Mouse (Mus musculus) cerebellum, adult 8-10 months (tissue): ENCODE data around the gene Cpne9.
A peak's percentile ranks its signal among the peaks of the same experiment; 100 is the strongest.

Experiments
- DNase-seq: peaks from one replicate; pipeline ENCODE4 v3.0.0; 2022

The Cpne9 gene

DNA sequence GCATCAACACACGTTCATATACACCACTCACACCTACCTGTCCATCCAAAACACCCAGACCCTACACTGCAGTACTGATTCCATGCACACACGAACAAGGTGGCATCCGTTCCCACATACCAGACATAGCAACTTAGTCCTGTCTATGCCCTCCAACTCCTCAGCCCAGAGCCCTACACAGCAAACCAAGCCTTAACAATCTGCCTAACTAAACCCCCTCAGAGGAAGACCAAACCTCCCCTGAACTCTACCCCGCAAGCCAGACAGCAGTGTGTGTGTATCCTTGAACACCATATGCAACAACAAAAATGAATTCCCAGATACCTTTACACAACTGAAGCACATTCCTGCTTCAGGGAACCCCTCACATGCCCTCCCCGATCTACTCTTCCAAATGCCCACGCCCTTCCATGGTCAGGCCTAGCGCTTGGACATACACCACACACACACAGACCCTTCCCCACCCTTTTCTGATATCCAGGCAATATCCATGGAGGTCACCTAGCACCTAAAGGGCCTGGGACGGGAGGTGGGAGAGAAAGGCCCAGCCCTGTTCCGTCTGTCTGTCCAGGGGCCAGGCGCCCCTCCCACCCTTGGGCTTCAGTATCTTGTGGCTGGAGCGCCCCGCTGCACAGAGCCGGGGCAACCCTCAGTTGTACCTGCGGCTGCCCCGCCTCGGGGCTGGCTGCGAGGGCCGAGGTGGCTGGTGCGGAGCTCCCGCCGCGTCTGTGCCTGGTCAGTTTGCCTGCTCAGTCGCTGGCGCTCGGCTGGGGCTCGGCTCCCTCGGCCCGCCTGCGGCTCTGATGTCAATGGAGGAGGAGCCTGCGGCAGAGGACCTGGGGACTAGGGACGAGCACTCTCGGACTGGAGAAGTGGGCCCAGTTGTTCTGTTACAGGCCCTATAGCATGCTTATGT lies 61.3 kb downstream of the Cpne9 start, which contains the start of gene Camk1:
Gene Camk1, minus strand, starts transcription at position 808 of the 916 bp plus-strand sequence.
- peak; percentile 81 for DNase-seq

DNA sequence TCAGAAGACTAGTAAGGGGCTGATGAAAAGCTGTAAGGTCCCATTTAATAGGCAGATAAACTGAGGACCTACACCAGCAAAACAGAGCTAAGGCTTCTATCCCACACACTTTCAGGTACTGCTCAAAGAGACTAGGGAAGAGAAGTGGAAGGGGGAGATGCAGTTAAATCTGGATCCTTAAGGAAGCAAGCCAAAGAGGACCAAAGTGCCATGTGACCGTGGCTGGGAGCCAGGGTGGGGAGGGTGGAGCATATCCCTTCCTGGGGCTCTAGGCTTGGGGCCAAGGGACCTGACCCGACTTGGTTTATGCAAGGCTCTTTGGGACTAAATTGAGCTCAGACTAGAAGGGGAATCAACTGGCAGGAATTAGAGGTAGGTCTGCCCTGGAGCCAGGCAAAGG lies 62.2 kb downstream of the Cpne9 start:
- peak; percentile 53 for DNase-seq

DNA sequence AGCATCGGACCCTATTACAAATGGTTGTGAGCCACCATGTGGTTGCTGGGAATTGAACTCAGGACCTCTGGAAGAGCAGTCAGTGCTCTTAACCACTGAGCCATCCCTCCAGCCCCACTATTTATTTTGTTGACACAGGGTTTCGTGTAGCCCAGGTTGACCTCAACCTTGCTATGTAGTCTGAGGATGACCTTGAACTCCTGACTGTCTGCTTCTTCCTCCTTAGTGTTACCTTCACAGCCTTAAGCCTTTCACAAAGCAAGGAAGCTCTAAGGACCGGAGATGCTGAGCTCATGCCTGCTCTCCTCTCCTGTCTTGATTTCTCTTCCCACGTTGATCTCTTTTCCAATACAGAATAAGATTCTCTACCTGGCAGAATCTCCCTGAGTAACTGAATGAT lies 64.8 kb downstream of the Cpne9 start:
- no peak for DNase-seq

DNA sequence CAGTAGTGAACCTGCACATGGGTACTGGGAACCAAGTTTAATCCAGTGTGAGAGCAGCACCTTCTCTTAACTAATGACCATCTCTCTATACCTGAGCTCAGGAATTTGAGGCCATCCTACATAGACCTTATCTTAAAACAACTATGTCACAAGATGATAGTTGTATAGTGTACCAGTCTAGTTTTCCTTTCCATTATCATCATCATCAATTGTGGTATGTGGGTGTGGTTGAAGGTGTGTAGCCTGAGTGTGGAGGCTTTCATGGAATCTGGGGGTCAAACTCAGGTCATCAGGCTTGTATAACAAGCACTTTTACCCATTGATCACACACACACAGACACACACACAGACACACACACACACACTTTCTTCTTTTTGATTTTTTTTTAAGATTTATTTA lies 68.4 kb downstream of the Cpne9 start:
- DNase-seq: no peak

DNA sequence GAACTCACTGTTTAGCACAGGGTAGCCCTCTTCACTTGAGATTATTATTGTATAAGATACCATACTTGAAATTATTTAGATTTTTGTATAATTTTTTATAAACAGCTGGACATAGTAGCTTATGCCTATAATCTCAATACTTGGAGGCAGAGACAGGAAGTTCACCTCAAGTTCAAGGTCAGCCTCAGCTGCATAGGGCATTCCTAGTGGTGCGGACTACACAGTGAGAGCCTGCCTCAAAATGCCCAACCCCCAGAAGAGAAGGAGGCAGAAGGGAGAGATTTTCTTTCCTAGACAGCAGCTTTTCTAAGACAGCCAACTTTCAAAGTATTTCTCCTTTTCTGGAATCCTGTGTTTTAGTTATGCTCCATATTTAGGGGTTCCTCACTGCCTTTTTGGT lies 69.1 kb downstream of the Cpne9 start:
- no peak for DNase-seq

DNA sequence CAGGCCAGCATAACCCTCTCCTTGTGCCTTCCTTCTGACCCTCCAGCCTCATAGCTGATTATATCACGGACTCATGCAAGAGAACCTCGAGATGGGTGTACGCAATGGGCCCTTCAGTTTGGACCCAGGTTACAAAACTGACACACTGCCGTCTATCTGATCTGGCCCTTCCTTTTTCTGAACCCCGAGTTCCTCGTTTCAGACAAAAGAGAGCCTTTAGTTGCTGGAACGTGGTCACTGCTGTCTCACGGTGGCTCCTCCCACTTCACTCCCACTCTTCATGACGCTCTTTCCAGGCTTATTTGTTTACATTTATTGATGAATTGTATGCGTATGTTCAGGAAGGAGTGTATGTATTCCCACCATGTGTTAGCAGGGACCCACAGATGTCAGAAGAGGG lies 69.5 kb downstream of the Cpne9 start:
- DNase-seq: no peak

DNA sequence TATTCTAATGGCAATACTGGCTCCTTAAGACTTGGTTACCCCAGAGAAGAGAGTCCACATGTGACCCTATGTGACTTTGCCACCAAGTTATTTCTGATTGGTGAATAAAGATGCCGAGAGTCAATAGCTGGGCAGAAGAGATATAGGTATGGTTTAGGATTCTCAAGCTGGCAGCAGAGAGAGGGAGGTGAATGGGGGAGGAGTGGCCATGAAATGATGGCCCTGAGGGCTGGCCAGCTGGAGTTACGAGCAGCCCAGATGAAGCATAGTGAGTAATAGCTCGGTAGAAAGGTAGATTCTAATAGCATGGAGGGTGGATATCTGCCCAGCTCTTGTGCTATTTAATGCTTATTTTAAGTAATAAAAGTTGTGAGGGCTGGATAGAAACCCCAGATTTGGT lies 70.7 kb downstream of the Cpne9 start:
- DNase-seq: no peak

DNA sequence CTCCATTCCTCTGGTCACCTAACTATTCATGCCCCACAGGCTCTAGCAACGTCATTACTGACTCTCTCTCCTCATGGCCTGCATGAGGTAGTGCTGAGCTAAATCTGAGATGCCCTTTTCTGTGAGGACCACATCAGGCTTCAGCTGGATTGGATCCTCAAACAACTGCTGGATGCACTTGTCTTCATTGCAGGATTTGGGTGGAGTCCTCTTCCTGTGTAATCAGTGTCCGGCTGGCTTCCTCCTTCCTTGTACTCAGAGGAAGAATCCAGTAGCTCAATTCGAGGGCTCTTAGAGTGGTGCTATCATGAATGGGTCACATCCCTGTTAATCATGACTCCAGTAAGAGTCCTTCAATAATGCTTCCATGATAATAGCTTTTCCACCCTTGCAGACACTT lies 71.6 kb downstream of the Cpne9 start:
- DNase-seq: no peak
